Mouse (Mus musculus) stomach, postnatal 0 days (tissue): ENCODE data around the gene Med24. TPM values are rescaled to one million over a fixed set of nuclear protein-coding genes. Genes with fewer than 3 reads are reported as not detected.

Experiments
- ATAC-seq: fragments of 200-750 bp; cut with Nextera tagmentation; 2 replicates; pipeline ENCODE4 v1.8.0; 2017; ENCODE audit not compliant: low FRiP score, low TSS enrichment
- DNase-seq: peaks from one replicate; pipeline ENCODE4 v3.0.0-alpha.2; 2016; ENCODE audit warnings: low spot score
- H3K27ac ChIP-seq: fragments of 300-500 bp; sonication (generic); replicated peaks from 2 replicates; pipeline ENCODE4 v1.5.1; 2014; ENCODE audit warnings: mild to moderate bottlenecking, control low read depth
- H3K27me3 ChIP-seq: fragments of 300-500 bp; sonication (generic); 2 replicates; pipeline ENCODE4 v1.6.1; 2014; ENCODE audit warnings: low read length; ENCODE audit not compliant: control insufficient read depth, insufficient read depth
- H3K36me3 ChIP-seq: fragments of 300-500 bp; sonication (generic); 2 replicates; pipeline ENCODE4 v1.6.1; 2014; ENCODE audit warnings: low read length, mixed read lengths; ENCODE audit not compliant: control insufficient read depth, insufficient read depth
- H3K4me1 ChIP-seq: fragments of 300-500 bp; sonication (generic); replicated peaks from 2 replicates; pipeline ENCODE4 v1.6.1; 2014; ENCODE audit warnings: antibody characterized with exemption; ENCODE audit not compliant: control insufficient read depth, insufficient read depth
- H3K4me2 ChIP-seq: fragments of 300-500 bp; sonication (generic); replicated peaks from 2 replicates; pipeline ENCODE4 v1.6.1; 2014; ENCODE audit warnings: low read depth, mild to moderate bottlenecking, control low read depth, moderate library complexity
- H3K4me3 ChIP-seq: fragments of 300-500 bp; sonication (generic); 2 replicates; pipeline ENCODE4 v1.5.1; 2014; ENCODE audit warnings: low read depth, low read length, control low read depth
- H3K9ac ChIP-seq: fragments of 300-500 bp; sonication (generic); 2 replicates; pipeline ENCODE4 v1.6.1; 2014; ENCODE audit warnings: mild to moderate bottlenecking, low read length, control low read depth, mixed read lengths
- H3K9me3 ChIP-seq: fragments of 300-500 bp; sonication (generic); 2 replicates; pipeline ENCODE4 v1.6.1; 2016; ENCODE audit warnings: low read length; ENCODE audit not compliant: control insufficient read depth
- CTCF ChIP-seq: IDR thresholded peaks from 2 replicates; pipeline ENCODE4 v1.5.1; 2016; ENCODE audit warnings: antibody characterized with exemption, low read depth, mild to moderate bottlenecking, moderate library complexity
- EP300 ChIP-seq: optimal IDR thresholded peaks from 2 replicates; pipeline ENCODE3; 2016; ENCODE audit warnings: antibody characterized with exemption
- WGBS: fragments of 180-500 bp; shearing (Covaris S2); extraction: QIAGEN DNeasy Blood & Tissue Kit; methylation state at CpG from one replicate; pipeline ENCODE4 v1.1.7; 2014; 5-methylcytosine and 5-hydroxymethylcytosine counted together
- polyA plus RNA-seq: library from polyadenylated mRNA; unstranded; fragments of >200 nt; fragmentation: Nextera tagmentation; extraction: Ambion mirVana; gene quantifications from 2 replicates; pipeline ENCODE4 v1.2.1, GENCODE M21; 2015

Med24 gene
- polyA plus RNA-seq, 1 experiment from 2014 or later: 16.5 TPM

DNA sequence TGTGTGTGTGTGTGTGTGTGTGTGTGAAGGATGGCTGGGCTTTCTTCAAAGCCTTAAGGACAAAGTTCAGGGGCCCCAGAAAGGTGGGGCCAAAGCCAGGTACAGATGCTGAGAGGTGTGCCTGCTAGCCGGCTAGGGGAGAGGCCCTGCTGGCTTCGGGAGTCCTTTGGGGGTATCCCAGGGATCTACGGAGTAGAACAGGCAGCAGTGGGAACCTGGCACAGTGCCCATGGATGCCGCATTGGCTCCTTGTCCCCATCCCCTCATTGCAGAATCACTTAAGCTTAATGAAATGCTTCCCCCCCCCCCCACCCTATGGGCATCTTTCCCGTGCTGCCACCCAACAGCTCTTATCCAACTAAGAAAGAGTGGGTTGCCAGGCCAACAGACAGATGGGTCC lies 20.5 kb upstream of the Med24 start:
- no peak overlapping the region; the same call in 1 of the 2 replicates for H3K9ac ChIP-seq

DNA sequence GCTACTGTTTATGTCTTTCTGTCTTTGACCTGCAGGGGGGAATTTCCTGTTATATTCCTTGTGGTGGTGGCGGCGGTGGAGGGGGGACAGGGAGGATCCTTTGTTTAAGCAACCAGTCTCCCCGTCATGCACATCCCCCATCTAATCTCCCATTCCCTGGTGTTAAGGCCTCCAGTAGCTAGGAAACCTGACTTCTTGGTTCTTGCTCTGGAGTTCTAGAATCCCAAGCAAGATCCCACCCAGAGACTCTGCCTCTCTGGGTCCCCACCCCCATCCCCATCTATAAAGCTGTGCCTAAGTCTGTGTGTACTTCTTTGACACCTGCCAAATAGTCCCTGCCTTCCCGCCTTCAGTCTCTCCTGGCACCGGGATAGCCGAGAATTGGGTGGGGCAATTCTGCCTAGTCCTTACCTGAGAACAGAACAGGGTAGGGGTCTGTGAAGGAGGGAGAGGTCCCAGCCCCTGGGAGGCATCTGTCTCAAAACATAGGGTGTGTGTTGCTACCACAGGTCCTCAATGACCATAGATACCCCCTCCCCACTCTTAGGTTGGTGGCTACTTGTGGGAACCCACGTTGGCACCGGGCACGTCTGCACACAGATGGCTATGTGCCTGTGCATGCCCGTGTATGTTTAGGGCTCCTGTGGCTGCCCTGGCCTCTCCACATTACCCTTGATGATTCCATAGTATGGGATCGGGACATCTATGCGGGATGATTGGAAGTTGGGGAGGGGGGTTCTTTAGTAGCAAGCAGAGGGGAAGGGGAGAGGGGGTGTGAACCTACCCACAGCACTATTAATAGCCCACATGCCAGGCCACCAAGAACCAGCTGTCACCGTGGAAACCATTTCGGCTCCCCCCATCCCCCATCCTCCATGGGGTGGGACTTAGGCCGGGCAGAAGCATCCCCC lies 19.5 kb upstream of the Med24 start:
- H3K4me3 ChIP-seq: no peak overlapping the region
- no peak for ATAC-seq

More for the DNA sequence above, 20.5 kb upstream of the Med24 start:
- WGBS: 16% methylated on average over 5 of the region's 5 CpGs
- DNase-seq: peak; percentile 83
- Histone ChIP-seq H3K4me1 (peaks cover 60% of the 10 kb centered on the region), H3K9me3 (no peaks in the 10 kb centered on the region), H3K4me3 (no peak overlapping the region), H3K27me3 (no peaks in the 10 kb centered on the region), H3K36me3 (0 out of 2 replicates have a peak, but pooled peaks cover under 1% of the 10 kb centered on the region), H3K27ac (peak overlapping the region; percentile 90), H3K4me2 (peak overlapping the region; percentile 34)
- TF ChIP-seq CTCF (no peak), EP300 (no peak)
- ATAC-seq: no peak

DNA sequence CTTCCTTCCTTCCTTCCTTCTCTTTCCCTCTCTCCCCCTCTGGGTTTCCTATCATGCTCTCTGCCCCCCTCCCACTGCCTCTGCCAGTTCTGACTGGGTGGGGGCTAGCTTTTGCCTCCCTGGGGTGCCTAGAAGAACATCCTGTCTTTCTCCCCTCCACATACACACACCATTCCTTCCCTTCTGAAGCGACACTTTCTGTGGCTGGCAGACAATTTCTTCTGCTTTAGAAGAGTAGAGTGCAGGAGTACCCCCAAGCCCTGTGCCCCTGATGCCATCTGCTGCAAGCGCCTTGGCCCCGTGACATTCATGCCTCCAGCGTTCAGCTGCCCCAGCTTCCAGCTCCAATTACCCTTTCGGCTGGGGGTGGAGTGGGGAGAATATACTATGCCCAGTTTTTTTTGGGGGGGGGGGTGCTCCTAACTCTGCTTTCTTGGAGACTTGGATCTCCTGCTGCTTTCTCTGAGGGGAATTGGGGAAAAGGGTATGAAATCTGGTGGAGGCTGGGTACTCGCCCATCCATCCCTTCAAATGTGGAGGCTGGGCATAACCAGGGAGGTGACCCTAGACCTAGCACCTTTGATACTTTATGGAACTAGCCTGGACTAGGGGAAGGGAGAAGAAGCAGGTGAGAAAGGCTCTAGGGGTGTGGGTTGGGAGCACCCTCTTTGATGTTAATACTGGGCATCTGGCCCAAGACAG lies 18.7 kb upstream of the Med24 start:
- ATAC-seq (no peak), DNase-seq (peak; percentile 25)
- no peaks in the 10 kb centered on the region for H3K36me3 ChIP-seq
- H3K27ac ChIP-seq: peak overlapping the region; percentile 90
- peaks cover 63% of the 10 kb centered on the region for H3K4me1 ChIP-seq
- peak overlapping the region; percentile 34 for H3K4me2 ChIP-seq
- H3K4me3 ChIP-seq: no peak overlapping the region; the same call in 1 of the 2 replicates
- no peaks in the 10 kb centered on the region for H3K9me3 ChIP-seq
- TF ChIP-seq EP300: no peak
- no peak for TF ChIP-seq CTCF
- H3K27me3 ChIP-seq: no peaks in the 10 kb centered on the region
- H3K9ac ChIP-seq: peak overlapping the region; percentile 54
- 23% methylated on average over 6 of the region's 6 CpGs for WGBS

More for the DNA sequence above, 19.5 kb upstream of the Med24 start:
- Histone ChIP-seq H3K27me3 (no peaks in the 10 kb centered on the region), H3K4me2 (peak overlapping the region; percentile 34), H3K27ac (peak overlapping the region; percentile 90), H3K4me1 (peaks cover 63% of the 10 kb centered on the region), H3K9me3 (no peaks in the 10 kb centered on the region), H3K36me3 (no peaks in the 10 kb centered on the region), H3K9ac (peak overlapping the region; percentile 54)
- TF ChIP-seq EP300 (no peak), CTCF (peak; percentile 60)
- peak; percentile 48 for DNase-seq
- 16% methylated on average over 15 of the region's 15 CpGs for WGBS

DNA sequence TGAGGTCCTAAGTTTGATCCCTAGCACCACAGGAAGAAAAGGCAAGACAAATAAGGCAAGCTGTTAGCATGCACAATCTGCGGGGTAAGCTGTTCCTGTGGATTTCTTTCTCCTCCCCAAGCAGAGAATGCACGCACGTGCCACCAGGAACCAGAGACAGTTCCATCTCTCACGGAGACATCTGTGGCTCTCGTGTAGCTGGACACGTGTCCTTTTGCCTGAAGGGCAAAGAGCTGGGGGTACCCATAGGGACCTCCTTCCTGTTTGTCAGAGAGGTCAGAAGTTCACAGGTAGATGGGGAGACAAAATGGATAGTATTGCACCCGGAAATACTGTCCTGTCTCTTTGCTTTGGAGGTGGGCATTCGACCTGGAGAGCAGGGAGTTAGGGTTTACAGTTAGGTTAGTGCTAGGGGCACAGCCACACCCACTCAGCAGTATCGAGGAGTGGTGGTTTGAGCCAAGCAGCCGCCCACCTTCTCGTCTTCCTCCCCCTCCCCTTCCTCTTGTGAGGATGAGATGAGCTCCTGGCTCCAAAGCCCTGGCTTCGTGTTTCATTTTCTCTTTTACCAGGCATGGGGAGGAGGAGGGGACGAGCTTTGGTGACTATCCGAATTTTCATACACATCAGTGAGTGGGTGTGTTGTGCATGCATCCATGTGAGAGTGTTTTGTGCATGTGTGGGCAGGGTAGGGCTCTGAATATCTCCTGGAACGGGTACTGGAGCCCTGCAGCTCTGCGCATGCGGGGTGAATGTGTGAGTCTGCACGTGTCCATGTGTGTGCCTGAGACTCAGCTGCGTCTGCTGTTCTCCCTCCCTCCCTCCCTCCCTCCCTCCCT lies 17.8 kb upstream of the Med24 start:
- no peaks in the 10 kb centered on the region for H3K27me3 ChIP-seq
- peak overlapping the region; percentile 54 for H3K4me2 ChIP-seq
- H3K9ac ChIP-seq: peak overlapping the region; percentile 43; the same call in 1 of the 2 replicates
- ATAC-seq: peak; percentile 41
- no peaks in the 10 kb centered on the region for H3K9me3 ChIP-seq
- TF ChIP-seq CTCF (no peak), EP300 (no peak)
- 3% methylated on average over 19 of the region's 19 CpGs for WGBS
- H3K36me3 ChIP-seq: no peaks in the 10 kb centered on the region
- DNase-seq: peak; percentile 88
- H3K4me3 ChIP-seq: peak overlapping the region; percentile 24; the same call in 1 of the 2 replicates
- peaks cover 64% of the 10 kb centered on the region for H3K4me1 ChIP-seq
- peak overlapping the region; percentile 73 for H3K27ac ChIP-seq
